18 mouse cellular contexts compared by ENCODE assay signal in genomic region chr2:156879541-156879940, GRCm38 (mm10). TPM values are rescaled to one million over a fixed set of nuclear protein-coding genes. Genes with fewer than 3 reads are reported as not detected.
DNase-seq lines count a peak whose midpoint lies in the region; ATAC-seq and TF ChIP-seq lines count a peak whose summit lies in the region.
"Had no signal": no experiment of that assay in that cellular context is flagged by ENCODE, and none has a peak within 500 bp of the region (broad histone marks: within the 10 kb centered on the region; RNA-seq: fewer than 3 reads in every experiment).

No protein-coding gene starts in this region.

- intact Hi-C loops in heart, postnatal 25 days (cut with DNase I), result no loop called here

- 65% methylated on average over 3 of the region's 3 CpGs for WGBS in liver, embryonic 14.5 days (ENCODE audit: insufficient replicate concordance)

- H3K9ac ChIP-seq in liver, embryonic 14.5 days (replicated peaks), result 0 out of 2 replicates have a peak overlapping the region, but pooled peaks have one; percentile 18
- H3K9ac ChIP-seq: hindbrain, embryonic 15.5 days; limb, embryonic 12.5 days; lung, embryonic 14.5 days; midbrain, embryonic 15.5 days; stomach, embryonic 15.5 days had no signal

- H3K4me1 ChIP-seq in liver, embryonic 14.5 days (replicated peaks; ENCODE audit: control insufficient read depth in 2 of 2, insufficient read depth in 2 of 2, low read length in 1 of 2), result peaks cover 36% of the 10 kb centered on the region in 2 experiments
- H3K4me1 ChIP-seq: hindbrain, embryonic 15.5 days; limb, embryonic 12.5 days; midbrain, embryonic 15.5 days; stomach, embryonic 15.5 days had no signal

- TF ChIP-seq EP300 in liver, embryonic 14.5 days (IDR thresholded peaks at IDR 0.05; ENCODE audit: low read depth), result no peak

- H3K4me3 ChIP-seq in liver, embryonic 14.5 days (ENCODE audit: insufficient read depth in 1 of 2, low read depth in 2 of 2, low read length in 2 of 2), result no peak overlapping the region
- H3K4me3 ChIP-seq: erythroblast, embryonic 14.5 days; hindbrain, embryonic 15.5 days; limb, embryonic 12.5 days; midbrain, embryonic 15.5 days; stomach, embryonic 15.5 days had no signal

- no peak overlapping the region for H3K27ac ChIP-seq in liver, embryonic 14.5 days
- H3K27ac ChIP-seq: hindbrain, embryonic 15.5 days; limb, embryonic 12.5 days; macrophage; midbrain, embryonic 15.5 days; stomach, embryonic 15.5 days had no signal

- no peak overlapping the region for H3K4me2 ChIP-seq in liver, embryonic 14.5 days (ENCODE audit: low read depth)
- H3K4me2 ChIP-seq: hindbrain, embryonic 15.5 days; limb, embryonic 12.5 days; lung, embryonic 14.5 days; midbrain, embryonic 15.5 days; stomach, embryonic 15.5 days had no signal

- no peak for TF ChIP-seq CTCF in liver, embryonic 14.5 days (IDR thresholded peaks at IDR 0.05; ENCODE audit: low read depth)

- no peak for ATAC-seq in liver, embryonic 14.5 days (ENCODE audit: insufficient read depth)
- ATAC-seq in inflammation-experienced regulatory T-cells, adult 6 months, result no peak
- ATAC-seq: forebrain, embryonic 14.5 days; midbrain, embryonic 15.5 days had no signal

- no peaks in the 10 kb centered on the region for H3K9me3 ChIP-seq in liver, embryonic 14.5 days (ENCODE audit: control insufficient read depth, low read length)
- H3K9me3 ChIP-seq: hindbrain, embryonic 15.5 days; limb, embryonic 12.5 days; midbrain, embryonic 15.5 days; stomach, embryonic 15.5 days had no signal

- peak; percentile 22 for DNase-seq in heart, postnatal 4 days
- no peak for DNase-seq in heart, postnatal 25 days (ENCODE audit: low spot score)
- DNase-seq in 3T3-L1 (ENCODE audit: low read depth, low spot score), result peak; percentile 66
- peak; percentile 68 for DNase-seq in adipocyte (ENCODE audit: low spot score)
- DNase-seq in liver, embryonic 14.5 days (ENCODE audit: low read depth in 3 of 3, low spot score in 3 of 3), result no peak
- no peak for DNase-seq in embryo, embryonic 10.5 days (ENCODE audit: low spot score)
- DNase-seq: kidney, adult 11 months; kidney, postnatal 14 days; lung, embryonic 14.5 days; right cerebral cortex, postnatal 14 days had no signal

- H3K27me3 ChIP-seq in liver, embryonic 14.5 days (ENCODE audit: control insufficient read depth, insufficient read depth, low read length), result no peaks in the 10 kb centered on the region
- H3K27me3 ChIP-seq: hindbrain, embryonic 15.5 days; limb, embryonic 12.5 days; midbrain, embryonic 15.5 days; stomach, embryonic 15.5 days had no signal

- no peaks in the 10 kb centered on the region; the same call in 1 of the 2 replicates for H3K36me3 ChIP-seq in liver, embryonic 14.5 days (replicated peaks; ENCODE audit: control insufficient read depth, insufficient read depth, low read depth)
- H3K36me3 ChIP-seq: midbrain, embryonic 15.5 days had no signal

RNA-seq across cellular contexts. Expression of gene Sla2, which starts 7.5 kb away (rescaled TPM):
- not detected for total RNA-seq in heart, postnatal 4 days (2021)
- total RNA-seq in heart, postnatal 25 days (2021), result not detected
- polyA plus RNA-seq in liver, embryonic 14.5 days (2012; rRNA removed), result 0.89 and 0.90 TPM in 2 replicates
- 1.4 and 2.2 TPM in 2 replicates for polyA plus RNA-seq in liver, embryonic 14.5 days (2014; fragmentation: Nextera tagmentation; extraction: Ambion mirVana)
- polyA plus RNA-seq in inflammation-experienced regulatory T-cells, adult 6 months (2017; shearing (Covaris generic)), result 10 to 100 TPM; 55.1 to 91.5 (median 58.8) TPM

RNA-seq across cellular contexts. Expression of gene Rab5if, which starts 16.6 kb away (rescaled TPM):
- total RNA-seq in heart, postnatal 4 days (2021), result 100 to 1,000 TPM; 136 to 142 TPM
- 100 to 1,000 TPM; 124 to 125 TPM for total RNA-seq in heart, postnatal 25 days (2021)
- polyA plus RNA-seq in liver, embryonic 14.5 days (2012; rRNA removed), result 74.3 and 80.3 TPM in 2 replicates
- polyA plus RNA-seq in liver, embryonic 14.5 days (2014; fragmentation: Nextera tagmentation; extraction: Ambion mirVana), result 164 and 171 TPM in 2 replicates
- polyA plus RNA-seq in inflammation-experienced regulatory T-cells, adult 6 months (2017; shearing (Covaris generic)), result 1 to 10 TPM; 3.3 to 4.6 (median 3.3) TPM

RNA-seq across cellular contexts. Expression of gene 4930518I15Rik, which starts 21.8 kb away (rescaled TPM):
- 1 to 10 TPM; 1.3 to 2.0 TPM for total RNA-seq in heart, postnatal 4 days (2021)
- under 1 TPM; 0.57 to 0.89 TPM for total RNA-seq in heart, postnatal 25 days (2021)
- 0.51 and 0.71 TPM in 2 replicates for polyA plus RNA-seq in liver, embryonic 14.5 days (2012; rRNA removed)
- 0.71 and 0.78 TPM in 2 replicates for polyA plus RNA-seq in liver, embryonic 14.5 days (2014; fragmentation: Nextera tagmentation; extraction: Ambion mirVana)
- 10 to 100 TPM; 13.4 to 30.1 (median 27.0) TPM for polyA plus RNA-seq in inflammation-experienced regulatory T-cells, adult 6 months (2017; shearing (Covaris generic))

RNA-seq across cellular contexts. Expression of gene Tgif2, which starts 39.7 kb away (rescaled TPM):
- total RNA-seq in heart, postnatal 4 days (2021), result 10 to 100 TPM; 18.2 to 19.3 TPM
- total RNA-seq in heart, postnatal 25 days (2021), result under 1 TPM; 0.75 to 0.95 TPM
- 3.8 and 4.9 TPM in 2 replicates for polyA plus RNA-seq in liver, embryonic 14.5 days (2012; rRNA removed)
- polyA plus RNA-seq in liver, embryonic 14.5 days (2014; fragmentation: Nextera tagmentation; extraction: Ambion mirVana), result 4.9 and 5.1 TPM in 2 replicates
- polyA plus RNA-seq in inflammation-experienced regulatory T-cells, adult 6 months (2017; shearing (Covaris generic)), result 1 to 10 TPM; 3.1 to 9.7 (median 4.6) TPM

Comparison
In these comparisons a context has a peak if more than half of its experiments do, and no peak if none do; other contexts are left out.
1. DNase-seq: peak in heart, postnatal 4 days (single experiment), 3T3-L1 (single experiment) and adipocyte (single experiment); none in heart, postnatal 25 days (single experiment), liver, embryonic 14.5 days (0 of 3) and embryo, embryonic 10.5 days (single experiment).